Mouse (Mus musculus): ENCODE data around the gene Arrb2. TPM values are rescaled to one million over a fixed set of nuclear protein-coding genes. Genes with fewer than 3 reads are reported as not detected.

The Arrb2 gene
- polyA plus RNA-seq, 1 experiment = 202 TPM

DNA sequence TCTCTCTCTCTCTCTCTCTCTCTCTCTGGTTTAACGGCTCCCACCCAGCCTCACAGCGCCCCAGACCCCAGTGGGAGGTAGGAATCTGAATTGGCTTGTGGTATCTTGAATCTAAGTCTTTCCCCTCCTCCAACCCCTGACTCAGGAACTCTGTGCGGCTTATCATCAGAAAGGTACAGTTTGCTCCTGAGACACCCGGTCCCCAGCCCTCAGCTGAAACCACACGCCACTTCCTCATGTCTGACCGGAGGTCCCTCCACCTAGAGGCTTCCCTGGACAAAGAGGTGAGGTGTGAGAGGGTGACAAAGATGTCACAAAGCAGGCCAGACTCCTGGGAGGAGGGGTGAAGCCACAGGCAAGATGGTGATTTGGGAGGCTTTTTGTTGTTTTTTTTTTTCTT is 5.0 kb downstream of the Arrb2 start:
- TF ChIP-seq GATA1 (IDR thresholded peaks at IDR 0.05; ENCODE audit: low read length) = no peak

DNA sequence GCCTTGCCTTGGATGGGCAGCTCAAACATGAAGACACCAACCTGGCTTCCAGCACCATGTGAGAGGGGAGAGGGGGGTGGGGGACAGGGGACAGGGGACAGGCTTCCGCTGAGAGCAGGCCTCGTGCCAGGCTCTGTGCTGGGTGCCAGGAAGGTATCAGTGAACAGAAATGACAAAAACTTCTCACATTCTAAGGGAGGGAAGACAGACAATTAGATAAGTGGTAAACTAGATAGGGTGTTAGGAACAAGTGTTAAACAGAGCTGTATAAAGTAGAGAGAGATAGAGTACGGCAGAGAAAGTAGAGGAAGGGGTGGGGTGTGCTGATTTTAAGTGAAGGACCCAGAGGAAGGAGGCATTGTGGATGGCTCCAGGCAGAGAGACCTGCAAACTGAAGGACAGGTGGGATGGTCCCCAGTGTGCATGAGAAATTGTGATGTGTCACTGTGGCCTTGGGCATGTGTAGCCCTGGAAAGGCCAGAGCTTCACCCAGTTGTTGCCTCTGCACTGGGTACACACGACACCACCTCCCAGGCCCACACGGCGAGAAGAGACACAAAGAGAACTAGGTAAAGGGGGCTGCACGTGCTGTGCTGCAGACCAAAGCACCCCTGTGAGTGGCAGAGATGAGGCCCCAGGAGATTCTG is 6.4 kb downstream of the Arrb2 start:
- TF ChIP-seq GATA1 (IDR thresholded peaks at IDR 0.05; ENCODE audit: low read length) = no peak

DNA sequence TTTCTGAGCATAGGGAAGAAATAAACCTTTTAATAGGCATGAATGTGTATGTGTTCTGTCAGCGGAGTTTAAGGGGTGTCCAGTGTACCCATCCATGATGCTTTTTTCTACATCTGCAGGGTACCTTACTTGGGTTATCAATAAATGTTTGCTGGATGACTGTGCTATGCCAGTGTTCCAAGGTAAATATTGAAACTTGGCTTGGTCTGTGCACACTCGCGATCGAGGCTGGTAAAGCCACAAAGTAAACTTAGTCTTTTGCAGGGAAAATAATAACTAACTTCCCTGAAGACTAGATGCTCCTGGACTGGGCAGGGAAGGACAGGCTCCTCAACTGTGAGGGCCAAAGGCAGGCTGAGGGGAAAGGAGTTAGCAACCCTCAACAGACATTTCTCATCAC is 8.2 kb downstream of the Arrb2 start:
- TF ChIP-seq GATA1 (IDR thresholded peaks at IDR 0.05; ENCODE audit: low read length) = no peak

DNA sequence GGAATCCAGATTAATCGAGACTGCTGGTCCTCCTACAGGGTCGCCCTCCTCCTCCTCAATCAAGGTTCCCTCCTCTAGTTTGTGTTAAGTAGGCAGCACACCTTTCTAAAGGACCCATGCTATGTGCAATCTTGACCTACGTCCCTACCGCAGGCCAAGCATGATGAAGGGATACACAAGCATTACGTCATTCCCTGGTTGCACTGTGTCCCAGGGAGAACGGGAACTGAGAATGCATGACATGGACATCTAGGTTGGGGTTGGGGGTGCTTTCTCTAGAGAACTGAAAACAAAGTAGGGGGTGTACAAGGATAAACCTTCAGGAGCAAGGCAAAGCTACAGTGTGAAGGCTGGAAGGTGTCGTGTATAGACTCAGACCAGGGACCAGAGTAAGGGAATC is 9.4 kb downstream of the Arrb2 start:
- TF ChIP-seq GATA1 (IDR thresholded peaks at IDR 0.05; ENCODE audit: low read length) = no peak

DNA sequence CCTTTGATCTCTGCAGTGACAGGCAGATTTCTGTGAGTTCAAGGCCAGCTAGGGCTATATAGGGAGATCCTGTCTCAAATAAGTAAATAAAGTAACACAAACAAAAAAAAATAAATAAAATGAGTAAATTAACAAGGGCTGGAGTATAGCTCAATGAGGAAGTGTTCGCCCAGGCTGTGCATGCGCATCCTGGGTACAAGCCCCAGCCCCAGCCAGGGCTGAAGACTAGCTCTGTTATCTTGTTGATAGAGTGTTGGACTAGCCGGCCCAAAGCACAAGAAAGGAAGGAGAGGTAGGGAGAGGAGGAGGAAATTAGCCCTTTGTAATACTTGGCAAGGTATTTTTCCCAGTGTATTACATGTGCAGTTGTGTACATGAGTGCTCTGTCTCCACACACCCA is 11.5 kb downstream of the Arrb2 start:
- no peak for TF ChIP-seq GATA1 (IDR thresholded peaks at IDR 0.05; ENCODE audit: low read length)

DNA sequence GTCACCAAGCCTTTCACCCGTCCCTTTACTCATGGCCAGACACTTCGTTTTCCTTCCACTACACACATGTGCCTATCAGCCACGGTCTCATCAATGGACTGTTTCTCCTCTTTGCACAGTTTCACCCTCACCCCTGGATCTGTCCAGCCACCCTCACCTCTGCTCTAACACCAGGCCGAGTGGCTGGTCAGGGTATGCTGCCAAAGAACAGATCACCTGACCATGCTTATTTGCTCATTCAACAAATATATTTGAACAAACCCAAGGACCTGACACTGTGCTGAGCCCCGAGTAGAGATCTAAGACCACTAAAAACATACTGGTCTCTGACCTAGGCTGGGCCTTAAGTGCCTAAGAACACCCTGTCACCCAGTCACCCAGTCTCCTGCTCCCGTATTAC is 12.2 kb downstream of the Arrb2 start:
- TF ChIP-seq GATA1 (IDR thresholded peaks at IDR 0.05; ENCODE audit: low read length) = no peak

DNA sequence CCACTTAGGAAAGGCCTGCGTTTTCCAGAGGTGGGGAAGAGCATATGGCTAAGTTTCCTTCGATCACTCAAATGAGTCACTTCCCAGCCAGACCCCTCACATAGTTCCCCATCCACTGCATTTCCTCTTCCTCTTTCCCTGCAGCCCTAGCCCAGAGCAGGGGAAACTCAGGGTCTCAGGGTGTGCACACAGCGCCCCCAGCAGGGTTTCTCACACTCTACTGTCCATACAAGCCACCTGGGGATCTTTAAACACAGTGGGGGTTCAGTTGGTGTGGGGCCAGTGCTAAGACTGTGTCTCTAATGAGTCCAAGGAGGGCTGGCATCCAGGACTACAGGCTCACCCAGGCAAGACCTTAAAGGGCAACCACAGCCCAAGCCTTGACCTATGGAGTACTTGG is 14.3 kb downstream of the Arrb2 start:
- TF ChIP-seq GATA1 (IDR thresholded peaks at IDR 0.05; ENCODE audit: low read length) = no peak

DNA sequence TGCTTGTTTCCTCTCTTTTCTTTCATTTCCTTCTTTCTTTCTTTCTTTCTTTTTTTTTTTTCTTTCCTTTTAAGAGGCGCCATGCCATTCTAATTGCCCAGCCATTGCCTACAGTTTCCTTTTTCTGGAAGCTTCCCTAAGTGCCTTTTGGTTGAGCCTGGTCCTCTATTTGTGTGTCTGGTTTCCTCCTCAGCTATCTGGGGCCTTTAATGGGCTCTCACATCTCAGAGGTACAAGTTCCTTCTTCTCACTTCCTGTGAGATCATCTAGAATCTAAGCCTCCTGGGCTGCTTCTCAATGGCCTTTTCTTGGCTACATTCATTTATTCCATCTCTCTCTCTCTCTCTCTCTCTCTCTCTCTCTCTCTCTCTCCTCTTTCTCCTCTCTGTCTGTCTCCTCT is 14.9 kb downstream of the Arrb2 start:
- no peak for TF ChIP-seq GATA1 (IDR thresholded peaks at IDR 0.05; ENCODE audit: low read length)

DNA sequence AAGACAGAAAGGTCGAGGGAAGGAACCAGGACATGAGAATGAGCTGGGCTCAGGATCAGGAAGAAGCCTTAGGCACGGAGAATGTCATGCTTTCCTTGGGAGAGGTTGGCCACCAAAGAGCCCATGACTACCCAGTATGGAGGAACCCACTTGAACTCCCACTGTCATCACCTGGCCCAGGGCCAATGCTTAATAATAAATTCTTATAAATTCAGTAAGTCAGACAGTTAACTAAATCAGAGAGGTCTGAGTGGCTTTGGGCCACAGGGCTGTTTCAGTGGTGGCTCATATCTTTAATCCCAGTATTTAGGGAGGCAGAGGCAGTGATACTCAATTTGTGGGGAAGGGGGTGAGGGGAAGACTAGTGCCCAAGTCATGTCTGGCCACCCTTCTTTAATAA is 18.5 kb downstream of the Arrb2 start:
- TF ChIP-seq GATA1 (IDR thresholded peaks at IDR 0.05; ENCODE audit: low read length) = no peak

DNA sequence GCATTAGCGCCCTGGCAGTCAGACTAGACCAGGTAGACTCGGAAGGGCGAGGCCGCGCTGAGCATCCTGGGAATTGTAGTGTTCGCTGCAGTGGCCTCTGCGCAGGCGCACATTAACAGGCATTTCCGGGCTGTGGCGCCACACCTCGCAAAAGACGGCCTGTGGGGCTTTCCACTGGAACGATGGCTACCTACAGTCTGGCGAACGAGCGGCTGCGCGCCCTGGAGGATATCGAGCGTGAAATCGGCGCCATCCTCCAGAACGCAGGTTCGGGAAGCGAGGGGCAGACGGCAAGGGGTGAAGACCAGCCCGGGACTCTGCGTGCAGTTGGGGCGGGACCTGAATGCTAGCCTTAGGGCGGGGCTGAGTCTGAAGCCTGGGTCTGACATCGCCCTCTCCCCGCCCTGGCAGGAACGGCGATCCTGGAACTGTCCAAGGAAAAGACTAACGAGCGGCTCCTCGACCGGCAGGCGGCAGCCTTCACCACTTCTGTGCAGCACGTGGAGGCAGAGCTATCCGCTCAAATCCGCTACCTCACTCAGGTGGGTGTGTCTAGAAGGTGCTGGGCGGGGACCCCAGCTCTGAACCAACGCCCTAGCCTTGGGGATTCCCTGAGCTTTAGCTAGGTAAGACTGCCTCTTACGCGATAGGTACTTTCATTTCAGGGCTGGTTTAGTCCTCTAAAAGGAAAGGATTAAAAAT is 19.5 kb downstream of the Arrb2 start, which contains the start of gene Med11:
TSS of gene Med11 (plus strand) at position 123 of the 702 bp plus-strand sequence.
- no peak for TF ChIP-seq GATA1 (IDR thresholded peaks at IDR 0.05; ENCODE audit: low read length)

DNA sequence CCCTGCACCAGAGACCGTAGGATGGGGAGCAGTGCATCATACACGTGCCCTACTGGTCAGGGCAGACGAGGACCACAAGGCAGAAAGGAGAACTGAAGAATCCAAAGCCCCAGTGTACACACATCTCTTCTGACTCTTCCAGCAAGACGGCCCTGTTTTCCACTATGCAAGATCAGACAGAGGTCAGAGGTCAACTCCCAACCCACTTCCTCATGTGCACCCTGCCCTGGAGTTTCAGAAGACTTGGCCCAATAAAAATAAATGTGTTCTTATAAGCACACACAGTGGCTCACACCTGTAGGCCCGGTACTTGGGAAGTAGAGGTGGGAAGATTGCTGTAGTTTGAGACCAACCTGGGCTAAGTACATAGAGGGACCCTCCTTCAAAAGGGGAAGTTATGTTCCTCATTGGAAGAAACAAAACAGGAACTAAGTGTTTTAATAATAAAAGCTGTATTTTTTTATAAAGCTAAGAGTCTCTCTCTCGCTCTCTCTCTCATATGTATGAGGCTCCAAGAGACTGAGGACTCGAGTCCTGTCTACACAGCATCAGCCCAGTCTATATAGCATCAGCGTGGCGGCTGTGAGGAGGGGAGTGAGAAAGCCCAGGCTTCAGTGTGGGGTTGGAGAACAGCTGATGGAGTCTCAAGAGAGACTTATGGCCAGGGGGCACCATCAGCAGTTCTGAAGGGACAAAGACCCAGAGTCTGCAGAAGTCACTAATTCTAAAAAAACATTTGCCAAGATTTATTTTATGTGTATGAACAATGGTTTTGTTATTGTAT is 21.0 kb downstream of the Arrb2 start:
- TF ChIP-seq GATA1 (IDR thresholded peaks at IDR 0.05; ENCODE audit: low read length) = no peak

DNA sequence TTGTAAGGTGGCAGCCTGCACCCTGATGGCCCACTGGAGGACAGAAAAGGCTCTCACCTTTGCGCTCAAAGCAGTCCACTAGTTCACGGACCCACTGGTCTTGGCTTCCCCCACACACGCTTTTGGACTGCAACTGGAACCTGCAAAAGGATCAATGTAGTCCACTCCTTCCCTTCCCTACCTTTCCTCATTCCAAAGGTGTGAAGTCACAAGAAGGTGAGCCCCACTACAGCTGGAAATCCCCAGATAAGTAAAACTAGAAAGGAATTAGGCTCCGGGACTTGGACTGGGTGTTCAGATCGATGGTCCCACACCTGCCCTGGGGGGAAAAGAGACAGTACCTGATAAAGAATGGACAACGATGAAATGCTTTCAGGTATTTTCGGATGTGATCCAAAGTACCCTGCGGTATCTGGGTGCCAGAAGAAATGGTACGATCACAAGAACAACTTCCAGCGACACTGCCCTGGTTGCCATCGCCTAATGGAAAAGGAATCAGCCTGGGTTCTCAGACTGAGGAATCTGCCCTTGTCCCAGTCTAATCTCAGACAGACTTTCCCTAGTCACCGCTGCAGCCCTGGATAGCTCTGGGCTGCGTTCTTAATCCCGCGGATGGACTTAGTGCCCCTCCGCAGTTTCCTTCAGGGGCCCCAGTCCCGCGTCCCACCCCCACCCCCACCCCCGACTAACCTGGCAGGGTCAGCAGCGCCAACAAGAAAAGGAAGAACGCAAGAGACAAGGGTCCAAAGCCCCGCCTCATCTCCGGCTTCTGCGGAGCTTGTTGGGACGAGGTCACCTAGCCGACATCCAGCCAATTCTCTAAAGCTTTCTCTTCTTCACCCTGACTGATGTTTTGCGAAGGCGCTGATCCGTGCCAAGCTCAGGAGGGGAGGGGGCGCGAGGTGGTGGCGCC is 26.5 kb downstream of the Arrb2 start, which contains the start of gene Zmynd15:
TSS of gene Zmynd15 (plus strand) at position 746 of the 913 bp plus-strand sequence.
- TF ChIP-seq GATA1 (IDR thresholded peaks at IDR 0.05; ENCODE audit: low read length) = no peak

DNA sequence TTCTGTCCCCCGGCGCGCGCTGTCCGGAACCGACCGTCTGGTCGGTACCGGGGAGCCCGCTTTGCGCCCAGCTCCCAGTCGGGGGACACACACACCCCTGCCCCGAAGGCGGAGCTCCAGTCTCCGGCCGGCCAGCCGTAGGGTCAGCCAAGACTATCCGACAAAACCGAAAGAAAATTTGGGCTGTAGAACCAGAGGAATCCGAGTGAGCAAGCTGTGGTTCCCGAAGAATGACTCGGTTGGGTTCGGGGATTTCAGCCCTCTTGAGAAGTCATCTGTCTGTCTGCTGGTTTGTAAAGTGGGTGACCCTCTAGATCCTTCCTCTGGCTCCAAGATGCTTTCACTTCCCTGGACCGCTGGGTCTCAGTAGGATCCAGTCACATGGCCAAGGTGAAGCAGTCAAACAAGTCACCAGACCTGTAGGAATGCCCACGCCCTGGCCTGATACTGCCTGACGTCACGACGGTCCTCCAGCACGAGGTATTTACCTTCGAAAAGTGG is 27.2 kb downstream of the Arrb2 start, which contains the start of gene Cxcl16:
TSS of gene Cxcl16 (minus strand) at position 384 of the 501 bp plus-strand sequence.
- TF ChIP-seq GATA1 (IDR thresholded peaks at IDR 0.05; ENCODE audit: low read length) = no peak

DNA sequence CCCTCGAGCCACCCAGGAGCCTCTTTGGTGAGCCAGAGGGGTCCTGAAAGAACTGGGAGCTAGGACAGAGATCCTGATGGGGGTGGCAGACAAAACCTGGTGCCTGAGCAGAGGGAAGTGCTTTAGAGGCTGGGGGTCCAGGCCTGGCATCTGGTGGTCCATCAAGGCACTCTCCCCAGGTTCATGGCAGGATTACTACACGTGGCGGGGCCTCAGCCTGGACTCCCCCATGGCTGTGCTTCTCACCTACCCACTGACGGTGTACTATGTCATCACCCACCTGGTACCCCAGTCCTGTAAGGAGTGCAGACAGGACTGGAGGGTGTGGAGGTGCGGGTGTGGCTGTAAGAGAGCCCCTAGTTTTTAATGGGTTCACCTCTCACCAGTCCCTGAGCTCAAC is 31.5 kb downstream of the Arrb2 start:
- TF ChIP-seq GATA1 (IDR thresholded peaks at IDR 0.05; ENCODE audit: low read length) = no peak

DNA sequence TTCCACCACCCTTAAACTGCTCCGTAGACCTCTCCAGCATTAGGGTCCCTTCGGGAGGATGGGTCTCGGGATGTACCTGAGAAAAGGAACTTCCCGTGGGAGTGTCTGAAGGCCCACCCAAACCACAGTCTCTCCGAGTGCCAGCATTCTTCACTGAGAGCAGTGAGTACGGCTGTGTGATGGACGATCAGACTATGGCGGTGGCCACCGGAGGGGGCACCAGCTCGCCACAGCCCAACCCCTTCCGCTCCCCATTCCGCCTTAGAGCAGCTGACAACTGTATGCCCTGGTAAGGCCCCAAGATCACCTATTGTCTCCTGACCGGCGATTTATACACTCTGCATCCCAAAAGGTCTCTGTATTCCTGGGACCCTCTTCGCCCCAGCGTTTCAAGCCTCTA is 32.8 kb downstream of the Arrb2 start:
- TF ChIP-seq GATA1 (IDR thresholded peaks at IDR 0.05; ENCODE audit: low read length) = no peak
